Comparison of ENCODE assay signal across 8 mouse cellular contexts in genomic region chrX:77509776-77510175, GRCm38 (mm10). TPM values are rescaled to one million over a fixed set of nuclear protein-coding genes. Genes with fewer than 3 reads are reported as not detected.
DNase-seq lines count a peak whose midpoint lies in the region; ATAC-seq and TF ChIP-seq lines count a peak whose summit lies in the region.

No protein-coding gene starts in this region.

- H3K4me3 ChIP-seq in heart, adult 2 months: no peak overlapping the region
- peak overlapping the region; percentile 59 for H3K4me3 ChIP-seq in embryonic facial prominence, embryonic 13.5 days
- peak overlapping the region; percentile 70 for H3K4me3 ChIP-seq in liver, embryonic 12.5 days
- peak overlapping the region; percentile 96 for H3K4me3 ChIP-seq in olfactory bulb, adult 2 months (ENCODE audit: insufficient read depth, low read depth, low read length)

- TF ChIP-seq POLR2A in heart, adult 2 months (IDR thresholded peaks at IDR 0.05; ENCODE audit: insufficient read depth, low read depth, low read length): no peak
- TF ChIP-seq POLR2A in olfactory bulb, adult 2 months (IDR thresholded peaks at IDR 0.05; ENCODE audit: insufficient read depth, low read depth, low read length): no peak

- TF ChIP-seq CTCF in heart, adult 2 months (IDR thresholded peaks at IDR 0.05): no peak
- TF ChIP-seq CTCF in olfactory bulb, adult 2 months (IDR thresholded peaks at IDR 0.05; ENCODE audit: insufficient read depth, low read depth, low read length): no peak

- H3K9ac ChIP-seq in heart, adult 2 months (ENCODE audit: low read depth, low read length): no peak overlapping the region
- H3K9ac ChIP-seq in embryonic facial prominence, embryonic 13.5 days: no peak overlapping the region
- H3K9ac ChIP-seq in liver, embryonic 12.5 days: peak overlapping the region; percentile 80

- no peaks in the 10 kb centered on the region for H3K79me2 ChIP-seq in heart, adult 2 months (replicated peaks; ENCODE audit: control insufficient read depth, insufficient read depth, low read length)

- intact Hi-C loops in heart, adult 2 months (cut with DNase I): loop anchor here (1.0 to 10.0 kb wide), 6 partner anchors 38 to 213 kb away; no protein-coding TSS in a partner anchor

- H3K9me3 ChIP-seq in embryonic facial prominence, embryonic 13.5 days: no peaks in the 10 kb centered on the region
- H3K9me3 ChIP-seq in liver, embryonic 12.5 days (replicated peaks): no peaks in the 10 kb centered on the region

- no peak for TF ChIP-seq EP300 in heart, adult 2 months (IDR thresholded peaks at IDR 0.05; ENCODE audit: insufficient read depth, low read depth, low read length)

- peak overlapping the region; percentile 89 for H3K27ac ChIP-seq in heart, adult 2 months
- H3K27ac ChIP-seq in embryonic facial prominence, embryonic 13.5 days: peak overlapping the region; percentile 97
- peak overlapping the region; percentile 80 for H3K27ac ChIP-seq in liver, embryonic 12.5 days
- H3K27ac ChIP-seq in olfactory bulb, adult 2 months (ENCODE audit: insufficient read depth, low read depth, low read length): peak overlapping the region; percentile 77

- peak overlapping the region; percentile 62 for H3K4me2 ChIP-seq in embryonic facial prominence, embryonic 13.5 days
- peak overlapping the region; percentile 86 for H3K4me2 ChIP-seq in liver, embryonic 12.5 days

- H3K36me3 ChIP-seq in heart, adult 2 months (ENCODE audit: control insufficient read depth, insufficient read depth, low read length): no peaks in the 10 kb centered on the region
- no peaks in the 10 kb centered on the region for H3K36me3 ChIP-seq in embryonic facial prominence, embryonic 13.5 days
- H3K36me3 ChIP-seq in liver, embryonic 12.5 days: no peaks in the 10 kb centered on the region

- peak; percentile 25 to 31 for DNase-seq in heart, adult 2 months
- no peak for DNase-seq in heart, adult 9 months (ENCODE audit: low spot score in 2 of 2)
- peak; percentile 41 for DNase-seq in R1 (ENCODE audit: low read depth, low spot score)
- no peak for DNase-seq in ovary, postnatal 14 days (ENCODE audit: low spot score)

- peaks cover 1% of the 10 kb centered on the region for H3K4me1 ChIP-seq in heart, adult 2 months (ENCODE audit: control insufficient read depth, insufficient read depth, low read length)
- peaks cover 7% of the 10 kb centered on the region for H3K4me1 ChIP-seq in embryonic facial prominence, embryonic 13.5 days
- H3K4me1 ChIP-seq in liver, embryonic 12.5 days: peaks cover 26% of the 10 kb centered on the region
- peaks cover 9% of the 10 kb centered on the region for H3K4me1 ChIP-seq in olfactory bulb, adult 2 months (ENCODE audit: control insufficient read depth, insufficient read depth, low read length)

- H3K27me3 ChIP-seq in heart, adult 2 months (ENCODE audit: control insufficient read depth, insufficient read depth, low read length): no peaks in the 10 kb centered on the region
- H3K27me3 ChIP-seq in embryonic facial prominence, embryonic 13.5 days: no peaks in the 10 kb centered on the region
- H3K27me3 ChIP-seq in liver, embryonic 12.5 days (replicated peaks): no peaks in the 10 kb centered on the region

- 0 out of 2 replicates have a peak, but pooled peaks have one; percentile 0 for ATAC-seq in embryonic facial prominence, embryonic 13.5 days (ENCODE audit: insufficient number of reproducible peaks, insufficient read depth, low FRiP score, low TSS enrichment, low read depth)
- ATAC-seq in inflammation-experienced regulatory T-cells, adult 6 months: peak; percentile 6
- no peak for ATAC-seq in liver, embryonic 12.5 days

- WGBS in heart, adult 2 months: 22% methylated on average over 10 of the region's 10 CpGs
- WGBS in embryonic facial prominence, embryonic 13.5 days: 18% methylated on average over 10 of the region's 10 CpGs
- WGBS in liver, embryonic 12.5 days (ENCODE audit: insufficient replicate concordance): 8% methylated on average over 10 of the region's 10 CpGs
- WGBS in olfactory bulb, adult 2 months: 22% methylated on average over 10 of the region's 10 CpGs

RNA-seq across cellular contexts. Expression of gene Tbl1x, which starts 1.0 kb away (rescaled TPM):
- 10 to 100 TPM; 30.7 to 32.5 TPM for total RNA-seq in heart, adult 2 months (2021)
- polyA plus RNA-seq in heart, adult 2 months (2012; rRNA removed): 14.7 and 25.8 TPM in 2 replicates
- polyA plus RNA-seq in embryonic facial prominence, embryonic 13.5 days (2015; fragmentation: Nextera tagmentation; extraction: Ambion mirVana): 78.2 and 83.2 TPM in 2 replicates
- 10 to 100 TPM; 25.4 to 31.4 (median 27.7) TPM for polyA plus RNA-seq in inflammation-experienced regulatory T-cells, adult 6 months (2017; shearing (Covaris generic))
- polyA plus RNA-seq in liver, embryonic 12.5 days (2016; fragmentation: Nextera tagmentation; extraction: Ambion mirVana): 27.1 and 27.9 TPM in 2 replicates
- 58.0 and 148 TPM in 2 replicates for polyA plus RNA-seq in olfactory bulb, adult 2 months (2012; ENCODE audit: insufficient read depth, insufficient read length, low replicate concordance, missing spikeins)

Comparison
In these comparisons a context has a peak if more than half of its experiments do, and no peak if none do; other contexts are left out.
1. DNase-seq: peak in heart, adult 2 months (2 of 2) and R1 (single experiment); none in heart, adult 9 months (0 of 2) and ovary, postnatal 14 days (single experiment).
2. Peak in every context shown above with its lines, with median percentiles within 50 percentile points of each other: H3K27ac ChIP-seq.